Mouse (Mus musculus) cerebellum, adult 11 months (tissue): ENCODE measurements at regions not wholly inside any gene's neighbourhood (a gene's known extent, or its start where the extent isn't known, plus 50 kb on each side); places are given as distances from the start of the nearest gene placed in this dataset.

ENCODE experiments used
- DNase-seq: peaks from one replicate; pipeline ENCODE4 v3.0.0; 2022

GRCm38 (mm10) chr19:36178828-36179251, 58.9 kb upstream of the Ankrd1 start:
- no peak for DNase-seq

- DNase-seq: peak; percentile 10
These were observed 60.4 kb upstream of the Ankrd1 start for GRCm38 (mm10) chr19:36180329-36180728.

- no peak for DNase-seq
These were observed 61.6 kb upstream of the Ankrd1 start for GRCm38 (mm10) chr19:36181535-36181934.

GRCm38 (mm10) chr19:36183127-36183526, 63.2 kb upstream of the Ankrd1 start:
- peak; percentile 10 for DNase-seq

GRCm38 (mm10) chr19:36189662-36190061, 69.8 kb upstream of the Ankrd1 start:
- no peak for DNase-seq

GRCm38 (mm10) chr19:36191641-36192040, 71.7 kb upstream of the Ankrd1 start:
- DNase-seq: no peak

GRCm38 (mm10) chr19:36204269-36204668, 84.4 kb upstream of the Ankrd1 start:
- no peak for DNase-seq

- DNase-seq: no peak
These were observed 85.2 kb upstream of the Ankrd1 start for GRCm38 (mm10) chr19:36204965-36205718.

- no peak for DNase-seq
These were observed 87.9 kb upstream of the Ankrd1 start for GRCm38 (mm10) chr19:36207735-36208288.

GRCm38 (mm10) chr19:36208419-36208818, 88.5 kb upstream of the Ankrd1 start:
- DNase-seq: no peak

- DNase-seq: no peak
These were observed 93.6 kb upstream of the Ankrd1 start for GRCm38 (mm10) chr19:36213461-36213860.

GRCm38 (mm10) chr19:36214188-36214968, 94.5 kb upstream of the Ankrd1 start:
- DNase-seq: no peak

- no peak for DNase-seq
These were observed 97.3 kb upstream of the Ankrd1 start for GRCm38 (mm10) chr19:36217177-36217576.

- no peak for DNase-seq
These were observed 97.7 kb upstream of the Ankrd1 start for GRCm38 (mm10) chr19:36217605-36218004.

- DNase-seq: no peak
These were observed 99.0 kb upstream of the Ankrd1 start for GRCm38 (mm10) chr19:36218921-36219320.

- DNase-seq: no peak
These were observed 101.2 kb upstream of the Ankrd1 start for GRCm38 (mm10) chr19:36221104-36221503.

- DNase-seq: no peak
These were observed 101.7 kb upstream of the Ankrd1 start for GRCm38 (mm10) chr19:36221596-36221995.

GRCm38 (mm10) chr19:36222198-36222597, 102.3 kb upstream of the Ankrd1 start:
- no peak for DNase-seq

- no peak for DNase-seq
These were observed 104.6 kb upstream of the Ankrd1 start for GRCm38 (mm10) chr19:36224518-36224917.

- no peak for DNase-seq
These were observed 105.7 kb upstream of the Ankrd1 start for GRCm38 (mm10) chr19:36225612-36226011.

GRCm38 (mm10) chr19:36227418-36228160, 107.7 kb upstream of the Ankrd1 start:
- DNase-seq: no peak

- DNase-seq: no peak
These were observed 109.4 kb upstream of the Ankrd1 start for GRCm38 (mm10) chr19:36229315-36229714.

GRCm38 (mm10) chr19:36229941-36230340, 110.0 kb upstream of the Ankrd1 start:
- DNase-seq: no peak
